Mouse (Mus musculus): ENCODE results near the gene Mto1. TPM values are rescaled to one million over a fixed set of nuclear protein-coding genes. Genes with fewer than 3 reads are reported as not detected.

Mto1 gene
- polyA plus RNA-seq (2021; fragmentation: Nextera tagmentation), result 19.6 and 25.4 TPM in 2 replicates
- long read RNA-seq, experiment 1, transcript Mto1-201 (12 exons, 2,366 nt), result major isoform, 117 of 159 reads
- long read RNA-seq, experiment 1, partial matches to known transcripts, result 11 of 159 reads
- long read RNA-seq, experiment 1, other reads (novel, unspliced or antisense), result 31 of 159 reads
- long read RNA-seq, experiment 2, transcript Mto1-201 (12 exons, 2,366 nt), result major isoform, 26 of 38 reads
- long read RNA-seq, experiment 2, partial matches to known transcripts, result 4 of 38 reads
- long read RNA-seq, experiment 2, other reads (novel, unspliced or antisense), result 7 of 38 reads

GRCm38 (mm10) chr9:78447973-78448873, at the start of gene Mto1, which contains the start of gene Gm17324:
Mto1 (plus strand) TSS chr9:78448208.
Gm17324 (minus strand) TSS chr9:78448786.

GRCm38 (mm10) chr9:78442579-78443392, 5.2 kb upstream of the Mto1 start, which contains the start of gene Cgas:
Cgas (minus strand) TSS chr9:78443237.

GRCm38 (mm10) chr9:78488890-78489420, 40.9 kb downstream of the Mto1 start, which contains the start of gene Eef1a1:
Eef1a1 (minus strand) TSS chr9:78489151.

Other genes starting within 250 kb of the Mto1 start
- gene Gsta1, start 217.6 kb upstream of the Mto1 start, polyA plus RNA-seq (2021; fragmentation: Nextera tagmentation), result not detected in 2 replicates
- not detected in 2 replicates for gene Gm3776, start 191.1 kb upstream of the Mto1 start, polyA plus RNA-seq (2021; fragmentation: Nextera tagmentation)
- gene Gm10639, start 158.3 kb upstream of the Mto1 start, polyA plus RNA-seq (2021; fragmentation: Nextera tagmentation), result 0.19 TPM in 1 of 2 replicates, not detected in the other
- gene Omt2a, start 133.4 kb upstream of the Mto1 start, polyA plus RNA-seq (2021; fragmentation: Nextera tagmentation), result not detected in 2 replicates
- gene Omt2b, start 120.6 kb upstream of the Mto1 start, polyA plus RNA-seq (2021; fragmentation: Nextera tagmentation), result not detected in 2 replicates
- 1.1 and 1.4 TPM in 2 replicates for gene Gsta2, start 92.4 kb upstream of the Mto1 start, polyA plus RNA-seq (2021; fragmentation: Nextera tagmentation)
- gene Dppa5a, start 80.0 kb upstream of the Mto1 start, polyA plus RNA-seq (2021; fragmentation: Nextera tagmentation), result not detected in 2 replicates
- not detected in 2 replicates for gene Ooep, start 69.5 kb upstream of the Mto1 start, polyA plus RNA-seq (2021; fragmentation: Nextera tagmentation)
- 0.06 TPM in 1 of 2 replicates, not detected in the other for gene Ddx43, start 52.4 kb upstream of the Mto1 start, polyA plus RNA-seq (2021; fragmentation: Nextera tagmentation)
- gene Cgas, start 5.0 kb upstream of the Mto1 start, polyA plus RNA-seq (2021; fragmentation: Nextera tagmentation), result 0.25 and 0.32 TPM in 2 replicates
- gene Gm17324, start 578 bp downstream of the Mto1 start, polyA plus RNA-seq (2021; fragmentation: Nextera tagmentation), result 1.0 and 1.3 TPM in 2 replicates
- 1,241 and 1,476 TPM in 2 replicates for gene Eef1a1, start 40.9 kb downstream of the Mto1 start, polyA plus RNA-seq (2021; fragmentation: Nextera tagmentation)
- 12.6 and 16.3 TPM in 2 replicates for gene Slc17a5, start 139.8 kb downstream of the Mto1 start, polyA plus RNA-seq (2021; fragmentation: Nextera tagmentation)
- gene Cd109, start 167.3 kb downstream of the Mto1 start, polyA plus RNA-seq (2021; fragmentation: Nextera tagmentation), result 0.14 and 0.23 TPM in 2 replicates

All from left cerebral cortex, adult 6 months (tissue).